ENCODE assay signal across 27 mouse cellular contexts in genomic region chr9:35486616-35487015, GRCm38 (mm10). TPM values are rescaled to one million over a fixed set of nuclear protein-coding genes. Genes with fewer than 3 reads are reported as not detected.
"Had no signal": no experiment of that assay in that cellular context is flagged by ENCODE, and none has a peak within 500 bp of the region (broad histone marks: within the 10 kb centered on the region; RNA-seq: fewer than 3 reads in every experiment).

No protein-coding gene starts in this region.

- H3K36me3 ChIP-seq: liver, embryonic 12.5 days; liver, embryonic 15.5 days; stomach, embryonic 15.5 days had no signal

- H3K4me1 ChIP-seq: liver, embryonic 15.5 days; lung, embryonic 15.5 days; midbrain, embryonic 12.5 days; midbrain, embryonic 15.5 days; neural tube, embryonic 12.5 days; neural tube, embryonic 15.5 days; stomach, embryonic 15.5 days had no signal

- H3K4me2 ChIP-seq: limb, embryonic 13.5 days; liver, embryonic 12.5 days; liver, embryonic 15.5 days; lung, embryonic 15.5 days; midbrain, embryonic 12.5 days; midbrain, embryonic 15.5 days; neural tube, embryonic 12.5 days; neural tube, embryonic 15.5 days; stomach, embryonic 15.5 days had no signal

- H3K27ac ChIP-seq: limb, embryonic 10.5 days; limb, embryonic 13.5 days; liver, embryonic 12.5 days; liver, embryonic 15.5 days; lung, embryonic 15.5 days; macrophage; midbrain, embryonic 12.5 days; midbrain, embryonic 15.5 days; neural tube, embryonic 12.5 days; neural tube, embryonic 15.5 days; stomach, embryonic 15.5 days had no signal

- H3K9me3 ChIP-seq: limb, embryonic 10.5 days; limb, embryonic 13.5 days; liver, embryonic 12.5 days; liver, embryonic 15.5 days; lung, embryonic 15.5 days; midbrain, embryonic 12.5 days; midbrain, embryonic 15.5 days; neural tube, embryonic 12.5 days; neural tube, embryonic 15.5 days; stomach, embryonic 15.5 days had no signal

- H3K9ac ChIP-seq: limb, embryonic 13.5 days; liver, embryonic 12.5 days; liver, embryonic 15.5 days; lung, embryonic 15.5 days; midbrain, embryonic 12.5 days; midbrain, embryonic 15.5 days; neural tube, embryonic 12.5 days; neural tube, embryonic 15.5 days; stomach, embryonic 15.5 days had no signal

- DNase-seq: kidney, adult 8-10 months; kidney, postnatal 14 days; kidney, postnatal 4 days; liver; lung, adult 18-20 months; right cerebral cortex, adult 18-20 months; right cerebral cortex, postnatal 14 days; right cerebral cortex, postnatal 4 days; spleen, adult 18-20 months; thymus, postnatal 25 days had no signal

- H3K4me3 ChIP-seq: limb, embryonic 10.5 days; limb, embryonic 13.5 days; liver, embryonic 12.5 days; liver, embryonic 15.5 days; lung, embryonic 15.5 days; midbrain, embryonic 12.5 days; midbrain, embryonic 15.5 days; neural tube, embryonic 12.5 days; neural tube, embryonic 15.5 days; stomach, embryonic 15.5 days had no signal

- ATAC-seq: liver, embryonic 12.5 days; midbrain, embryonic 15.5 days had no signal

- H3K27me3 ChIP-seq: limb, embryonic 13.5 days; liver, embryonic 12.5 days; liver, embryonic 15.5 days; lung, embryonic 15.5 days; midbrain, embryonic 12.5 days; midbrain, embryonic 15.5 days; neural tube, embryonic 12.5 days; neural tube, embryonic 15.5 days; stomach, embryonic 15.5 days had no signal

RNA-seq across cellular contexts. Expression of gene Gm1113, which starts 31.5 kb away (rescaled TPM):
- total RNA-seq: layer of hippocampus, adult 18-20 months; layer of hippocampus, postnatal 14 days; left cerebral cortex, adult 8-10 months; left cerebral cortex, postnatal 14 days; megakaryocyte, adult 5-6 weeks had no signal
- polyA plus RNA-seq: kidney, embryonic 16.5 days; limb, embryonic 10.5 days; limb, embryonic 13.5 days; liver, embryonic 12.5 days; liver, embryonic 15.5 days; lung, embryonic 15.5 days; macrophage; midbrain, embryonic 12.5 days; midbrain, embryonic 15.5 days; neural tube, embryonic 12.5 days; neural tube, embryonic 15.5 days; stomach, embryonic 15.5 days had no signal
